Mouse (Mus musculus): Measurements from ENCODE around the gene Cacna1b.

The Cacna1b gene

DNA sequence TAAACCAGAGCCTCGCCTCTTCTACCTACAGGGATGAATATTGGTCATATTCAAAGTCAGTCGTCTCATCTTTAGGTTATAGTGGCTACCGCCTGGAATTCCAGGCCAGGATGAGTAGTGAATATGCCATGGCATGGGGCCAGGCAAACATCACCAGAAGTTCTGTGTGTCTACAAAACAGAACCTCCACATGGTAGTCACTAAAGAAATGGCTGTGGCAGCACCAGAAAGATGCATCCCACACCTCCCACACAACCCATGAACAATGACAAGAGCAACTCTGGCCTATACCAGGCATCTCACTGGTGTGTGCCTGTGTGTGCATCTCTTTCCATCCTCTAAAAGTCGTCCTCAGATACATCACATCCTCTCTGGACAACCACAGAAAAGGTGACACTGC is 145.8 kb downstream of the Cacna1b start:
- Histone ChIP-seq H3K4me1 (replicated peaks; ENCODE audit: low read depth, low read length) (no peaks in the 10 kb centered on the region), H3K27me3 (ENCODE audit: insufficient read depth, low read length) (no peaks in the 10 kb centered on the region), H3K4me3 (replicated peaks; ENCODE audit: low read length) (no peak overlapping the region), H3K9me3 (ENCODE audit: low read length) (no peaks in the 10 kb centered on the region), H3K36me3 (ENCODE audit: insufficient read depth, low read length) (no peaks in the 10 kb centered on the region)
- no peak for TF ChIP-seq NANOG (IDR thresholded peaks at IDR 0.05; ENCODE audit: borderline replicate concordance, low read length)
- no peak for TF ChIP-seq CTCF (conservative IDR thresholded peaks at IDR 0.05; ENCODE audit: low read length)
- TF ChIP-seq POU5F1 (IDR thresholded peaks at IDR 0.05; ENCODE audit: borderline replicate concordance, low read length): no peak

DNA sequence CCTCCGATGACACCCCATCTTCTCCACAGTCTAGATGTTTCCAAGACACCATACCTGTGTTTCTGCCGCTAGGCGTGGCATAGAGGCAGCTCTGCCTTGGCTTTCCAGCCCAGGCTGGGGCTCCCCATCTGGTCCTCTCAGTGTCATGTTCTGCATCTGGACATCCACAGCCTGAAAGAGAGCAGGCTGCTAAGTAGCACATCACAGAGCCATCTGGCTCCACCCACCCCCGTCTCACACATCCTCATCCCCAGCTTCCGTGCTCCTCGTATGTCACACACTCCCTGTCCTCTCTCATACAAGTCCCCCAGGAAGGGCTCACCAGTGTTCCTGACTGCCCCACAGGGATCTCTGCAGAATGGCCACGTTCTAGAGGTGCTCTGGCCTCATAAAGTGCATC is 153.2 kb downstream of the Cacna1b start:
- H3K36me3 ChIP-seq (ENCODE audit: insufficient read depth, low read length): no peaks in the 10 kb centered on the region
- H3K4me1 ChIP-seq (replicated peaks; ENCODE audit: low read depth, low read length): peaks cover 30% of the 10 kb centered on the region
- no peaks in the 10 kb centered on the region for H3K9me3 ChIP-seq (ENCODE audit: low read length)
- H3K27me3 ChIP-seq (ENCODE audit: insufficient read depth, low read length): peaks cover 39% of the 10 kb centered on the region
- no peak for TF ChIP-seq POU5F1 (IDR thresholded peaks at IDR 0.05; ENCODE audit: borderline replicate concordance, low read length)
- no peak for TF ChIP-seq CTCF (conservative IDR thresholded peaks at IDR 0.05; ENCODE audit: low read length)
- TF ChIP-seq NANOG (IDR thresholded peaks at IDR 0.05; ENCODE audit: borderline replicate concordance, low read length): no peak
- no peak overlapping the region for H3K4me3 ChIP-seq (replicated peaks; ENCODE audit: low read length)

DNA sequence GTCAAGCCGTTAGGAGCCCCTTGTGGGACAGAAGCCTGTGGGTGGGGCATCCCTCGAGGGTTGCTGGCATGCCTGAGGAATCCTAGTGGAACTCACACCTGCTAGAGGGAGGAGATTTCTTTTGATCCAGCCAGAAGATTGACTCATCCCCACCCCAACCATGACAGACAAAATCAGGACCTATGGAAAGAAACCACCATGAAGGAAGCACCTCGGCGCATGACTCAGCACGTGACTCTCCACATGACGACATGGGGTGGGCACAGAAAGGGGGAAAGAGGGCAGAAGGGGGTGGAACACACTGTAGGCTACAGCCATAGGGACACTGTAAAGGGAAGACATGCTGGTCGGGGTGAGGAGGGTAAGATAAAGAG is 154.2 kb downstream of the Cacna1b start:
- TF ChIP-seq CTCF (conservative IDR thresholded peaks at IDR 0.05; ENCODE audit: low read length): no peak
- TF ChIP-seq POU5F1 (IDR thresholded peaks at IDR 0.05; ENCODE audit: borderline replicate concordance, low read length): no peak
- H3K27me3 ChIP-seq (ENCODE audit: insufficient read depth, low read length): peaks cover 39% of the 10 kb centered on the region
- H3K4me1 ChIP-seq (replicated peaks; ENCODE audit: low read depth, low read length): peaks cover 30% of the 10 kb centered on the region
- no peaks in the 10 kb centered on the region for H3K36me3 ChIP-seq (ENCODE audit: insufficient read depth, low read length)
- 0 out of 2 replicates have a peak overlapping the region, but pooled peaks have one; percentile 20 for H3K4me3 ChIP-seq (replicated peaks; ENCODE audit: low read length)
- H3K9me3 ChIP-seq (ENCODE audit: low read length): no peaks in the 10 kb centered on the region

DNA sequence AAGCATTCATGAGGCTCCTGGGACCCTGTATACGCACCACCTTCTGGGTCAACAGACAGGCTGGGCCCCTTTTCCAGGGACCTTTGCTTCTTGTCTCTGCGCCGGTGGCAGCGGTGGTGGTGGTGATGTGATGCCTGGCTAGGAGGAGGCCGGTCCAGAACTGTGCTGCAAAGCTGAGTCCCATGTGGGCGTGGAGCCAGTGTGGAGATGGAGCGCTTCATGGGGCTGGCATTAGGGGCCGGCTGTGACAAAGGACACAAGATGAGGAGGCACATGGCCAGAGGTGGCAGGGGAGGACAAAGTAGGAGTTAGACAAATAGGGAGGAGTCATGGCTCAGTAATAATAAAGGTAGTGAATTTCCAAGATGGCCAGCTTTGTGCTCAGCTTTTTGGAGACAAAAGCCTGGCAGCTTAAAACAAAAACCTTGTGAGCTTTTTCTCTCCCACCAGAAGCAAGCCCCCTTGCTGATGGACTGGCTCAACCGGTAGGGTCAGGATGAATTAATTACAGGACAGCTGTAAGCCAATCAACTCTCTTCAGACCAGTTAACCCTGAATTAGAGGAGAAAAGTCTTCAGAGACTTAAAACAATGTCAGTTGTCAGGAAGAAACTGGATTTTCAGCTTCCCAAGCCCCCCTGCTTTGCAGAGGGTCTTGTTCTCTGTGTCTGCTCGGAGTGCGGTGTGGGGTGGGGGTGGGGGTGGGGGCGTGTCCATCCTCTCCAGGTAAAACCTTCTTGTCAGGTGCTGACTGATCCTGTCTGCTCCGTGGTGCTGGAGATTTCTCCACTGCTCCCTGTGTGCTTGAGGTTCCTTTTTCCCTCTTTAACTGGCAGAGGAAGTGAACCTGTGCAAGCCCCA is 154.8 kb downstream of the Cacna1b start:
- TF ChIP-seq POU5F1 (IDR thresholded peaks at IDR 0.05; ENCODE audit: borderline replicate concordance, low read length) (no peak), NANOG (IDR thresholded peaks at IDR 0.05; ENCODE audit: borderline replicate concordance, low read length) (no peak), CTCF (conservative IDR thresholded peaks at IDR 0.05; ENCODE audit: low read length) (no peak)
- H3K27me3 ChIP-seq (ENCODE audit: insufficient read depth, low read length): peaks cover 39% of the 10 kb centered on the region
- peak overlapping the region; percentile 79 for H3K4me3 ChIP-seq (replicated peaks; ENCODE audit: low read length)
- no peaks in the 10 kb centered on the region for H3K36me3 ChIP-seq (ENCODE audit: insufficient read depth, low read length)
- no peaks in the 10 kb centered on the region for H3K9me3 ChIP-seq (ENCODE audit: low read length)
- H3K4me1 ChIP-seq (replicated peaks; ENCODE audit: low read depth, low read length): peaks cover 30% of the 10 kb centered on the region

- Histone ChIP-seq H3K9me3 (ENCODE audit: low read length) (no peaks in the 10 kb centered on the region), H3K4me3 (replicated peaks; ENCODE audit: low read length) (peak overlapping the region; percentile 79), H3K27me3 (ENCODE audit: insufficient read depth, low read length) (peaks cover 39% of the 10 kb centered on the region), H3K36me3 (ENCODE audit: insufficient read depth, low read length) (no peaks in the 10 kb centered on the region), H3K4me1 (replicated peaks; ENCODE audit: low read depth, low read length) (peaks cover 30% of the 10 kb centered on the region)
- TF ChIP-seq CTCF (conservative IDR thresholded peaks at IDR 0.05; ENCODE audit: low read length) (no peak), POU5F1 (IDR thresholded peaks at IDR 0.05; ENCODE audit: borderline replicate concordance, low read length) (no peak), NANOG (IDR thresholded peaks at IDR 0.05; ENCODE audit: borderline replicate concordance, low read length) (no peak)
Observed at GRCm38 (mm10) chr2:24606531-24606930, 156.4 kb downstream of the Cacna1b start.

DNA sequence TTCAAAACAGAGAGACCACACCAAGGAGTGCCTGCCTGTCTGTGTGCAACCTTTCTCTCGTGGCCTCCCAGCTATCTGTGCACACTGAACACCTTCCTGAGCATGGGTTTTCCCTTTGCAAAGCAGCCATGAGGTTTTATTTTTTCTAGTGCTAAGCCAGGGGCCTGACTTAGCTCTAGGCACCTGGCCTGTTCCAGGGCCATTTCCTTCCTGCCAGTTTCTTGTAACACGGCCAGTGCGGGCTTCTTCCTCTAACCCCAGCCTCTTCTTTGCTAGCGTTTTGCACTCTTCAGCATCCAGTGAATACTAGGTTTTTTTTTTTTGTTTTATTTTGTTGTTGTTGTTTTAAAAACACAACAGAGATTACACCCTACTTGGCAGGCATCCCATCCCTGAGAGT is 157.9 kb downstream of the Cacna1b start:
- no peak overlapping the region for H3K4me3 ChIP-seq (replicated peaks; ENCODE audit: low read length)
- no peaks in the 10 kb centered on the region for H3K36me3 ChIP-seq (ENCODE audit: insufficient read depth, low read length)
- no peaks in the 10 kb centered on the region for H3K9me3 ChIP-seq (ENCODE audit: low read length)
- H3K27me3 ChIP-seq (ENCODE audit: insufficient read depth, low read length): peaks cover 37% of the 10 kb centered on the region
- no peak for TF ChIP-seq NANOG (IDR thresholded peaks at IDR 0.05; ENCODE audit: borderline replicate concordance, low read length)
- TF ChIP-seq CTCF (conservative IDR thresholded peaks at IDR 0.05; ENCODE audit: low read length): no peak
- TF ChIP-seq POU5F1 (IDR thresholded peaks at IDR 0.05; ENCODE audit: borderline replicate concordance, low read length): no peak
- peaks cover 30% of the 10 kb centered on the region for H3K4me1 ChIP-seq (replicated peaks; ENCODE audit: low read depth, low read length)

- H3K4me1 ChIP-seq (replicated peaks; ENCODE audit: low read depth, low read length): no peaks in the 10 kb centered on the region
- H3K9me3 ChIP-seq (ENCODE audit: low read length): peaks cover 36% of the 10 kb centered on the region
- no peak for TF ChIP-seq POU5F1 (IDR thresholded peaks at IDR 0.05; ENCODE audit: borderline replicate concordance, low read length)
- TF ChIP-seq NANOG (IDR thresholded peaks at IDR 0.05; ENCODE audit: borderline replicate concordance, low read length): no peak
- TF ChIP-seq CTCF (conservative IDR thresholded peaks at IDR 0.05; ENCODE audit: low read length): no peak
- no peaks in the 10 kb centered on the region for H3K36me3 ChIP-seq (ENCODE audit: insufficient read depth, low read length)
- no peaks in the 10 kb centered on the region for H3K27me3 ChIP-seq (ENCODE audit: insufficient read depth, low read length)
- H3K4me3 ChIP-seq (replicated peaks; ENCODE audit: low read length): no peak overlapping the region
Observed at GRCm38 (mm10) chr2:24589426-24589825, 173.5 kb downstream of the Cacna1b start.

DNA sequence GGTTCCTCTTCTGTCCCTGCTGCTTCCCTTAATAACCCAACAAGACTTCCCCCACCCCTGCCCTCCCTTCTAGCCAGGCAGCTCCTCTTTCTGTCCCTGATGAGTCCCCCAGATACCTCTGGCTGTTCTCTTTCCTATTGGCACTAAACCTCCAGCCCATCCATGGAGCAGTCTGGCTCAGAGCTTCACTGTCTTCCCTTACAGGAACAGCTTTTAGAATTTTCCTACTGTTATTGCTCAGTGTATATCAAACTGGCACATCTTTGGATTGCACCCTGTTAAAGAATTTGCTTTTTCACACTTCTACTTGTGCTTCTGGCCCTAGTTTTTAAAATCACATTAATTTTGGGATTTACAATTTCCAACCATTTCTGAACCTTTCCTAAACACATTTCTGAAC is 175.0 kb downstream of the Cacna1b start:
- Histone ChIP-seq H3K36me3 (ENCODE audit: insufficient read depth, low read length) (no peaks in the 10 kb centered on the region), H3K27me3 (ENCODE audit: insufficient read depth, low read length) (no peaks in the 10 kb centered on the region), H3K4me3 (replicated peaks; ENCODE audit: low read length) (no peak overlapping the region), H3K4me1 (replicated peaks; ENCODE audit: low read depth, low read length) (no peaks in the 10 kb centered on the region), H3K9me3 (ENCODE audit: low read length) (peaks cover 50% of the 10 kb centered on the region)
- no peak for TF ChIP-seq CTCF (conservative IDR thresholded peaks at IDR 0.05; ENCODE audit: low read length)
- no peak for TF ChIP-seq POU5F1 (IDR thresholded peaks at IDR 0.05; ENCODE audit: borderline replicate concordance, low read length)
- no peak for TF ChIP-seq NANOG (IDR thresholded peaks at IDR 0.05; ENCODE audit: borderline replicate concordance, low read length)

GRCm38 (mm10) chr2:24574616-24575015 is 188.3 kb downstream of the Cacna1b start:
- no peaks in the 10 kb centered on the region for H3K4me1 ChIP-seq (replicated peaks; ENCODE audit: low read depth, low read length)
- H3K27me3 ChIP-seq (ENCODE audit: insufficient read depth, low read length): peaks cover 7% of the 10 kb centered on the region
- H3K9me3 ChIP-seq (ENCODE audit: low read length): no peaks in the 10 kb centered on the region
- TF ChIP-seq CTCF (conservative IDR thresholded peaks at IDR 0.05; ENCODE audit: low read length): peak; percentile 62
- no peak for TF ChIP-seq NANOG (IDR thresholded peaks at IDR 0.05; ENCODE audit: borderline replicate concordance, low read length)
- no peak overlapping the region for H3K4me3 ChIP-seq (replicated peaks; ENCODE audit: low read length)
- no peaks in the 10 kb centered on the region for H3K36me3 ChIP-seq (ENCODE audit: insufficient read depth, low read length)

Data from E14TG2a.4 (cell line).